Mouse (Mus musculus) testis, adult 2 months (tissue): Measurements from ENCODE around the gene Lgr4.

Experiments used
- CTCF ChIP-seq: fragments of 200-500 bp; IDR thresholded peaks from 2 replicates; pipeline ENCODE4 v1.5.1; 2012; ENCODE audit warnings: low read depth, mild to moderate bottlenecking, inconsistent platforms, low read length, moderate library complexity; ENCODE audit not compliant: control insufficient read depth, insufficient read depth, insufficient replicate concordance
- POLR2A ChIP-seq: fragments of 200-500 bp; IDR thresholded peaks from 2 replicates; pipeline ENCODE4 v1.6.1; 2012; ENCODE audit warnings: low read depth, mild to moderate bottlenecking, inconsistent platforms, low read length, moderate library complexity; ENCODE audit not compliant: control insufficient read depth

DNA sequence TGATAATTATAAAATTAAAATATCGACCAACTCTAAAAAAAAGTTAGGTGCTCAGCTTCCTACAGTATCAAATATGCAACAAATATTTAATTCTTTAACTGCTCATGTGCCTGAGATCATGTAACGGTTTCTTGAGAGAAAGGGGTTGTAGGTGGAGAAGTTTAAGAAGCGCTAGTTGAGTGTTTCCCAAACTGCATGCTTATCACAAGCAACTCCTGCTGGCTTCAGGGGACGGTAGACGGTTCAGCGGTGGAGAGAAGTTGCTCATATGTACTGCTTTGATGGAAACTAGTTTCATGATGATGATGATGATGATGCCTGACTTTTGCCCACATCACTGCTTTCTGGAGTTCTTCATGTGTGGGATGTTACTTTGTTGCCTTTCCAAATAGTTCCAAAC is 29.0 kb downstream of the Lgr4 start:
- TF ChIP-seq CTCF (no peak), POLR2A (no peak)
